Mouse (Mus musculus): Measurements from ENCODE around the gene Runx2. TPM values are rescaled to one million over a fixed set of nuclear protein-coding genes. Genes with fewer than 3 reads are reported as not detected.
A peak's percentile ranks its signal among the peaks of the same experiment; 100 is the strongest.

Runx2 gene
- total RNA-seq, 2 experiments from 2014 or later, result 4.8 to 6.2 TPM

DNA sequence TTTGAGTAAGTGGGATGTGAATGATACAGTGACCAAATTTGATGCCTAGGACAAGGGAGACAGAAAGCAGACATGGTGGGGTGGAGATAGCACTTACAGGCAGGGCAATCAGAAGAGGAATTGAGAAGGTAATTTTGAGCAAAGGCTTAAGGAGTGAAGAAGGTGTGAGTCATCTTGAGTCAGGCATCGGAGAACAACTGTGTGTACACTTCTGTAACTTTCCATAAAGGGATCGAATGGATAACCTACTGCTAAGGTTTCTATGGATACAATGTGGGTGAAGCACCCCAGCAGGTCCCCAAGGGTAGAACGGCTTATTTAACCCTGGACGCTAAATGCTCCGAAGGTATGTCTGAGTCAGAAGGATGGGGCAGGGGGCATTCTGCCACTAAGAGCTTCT is 312.4 kb downstream of the Runx2 start:
- no peak for DNase-seq
- intact Hi-C loops (cut with DNase I), result no loop called here

DNA sequence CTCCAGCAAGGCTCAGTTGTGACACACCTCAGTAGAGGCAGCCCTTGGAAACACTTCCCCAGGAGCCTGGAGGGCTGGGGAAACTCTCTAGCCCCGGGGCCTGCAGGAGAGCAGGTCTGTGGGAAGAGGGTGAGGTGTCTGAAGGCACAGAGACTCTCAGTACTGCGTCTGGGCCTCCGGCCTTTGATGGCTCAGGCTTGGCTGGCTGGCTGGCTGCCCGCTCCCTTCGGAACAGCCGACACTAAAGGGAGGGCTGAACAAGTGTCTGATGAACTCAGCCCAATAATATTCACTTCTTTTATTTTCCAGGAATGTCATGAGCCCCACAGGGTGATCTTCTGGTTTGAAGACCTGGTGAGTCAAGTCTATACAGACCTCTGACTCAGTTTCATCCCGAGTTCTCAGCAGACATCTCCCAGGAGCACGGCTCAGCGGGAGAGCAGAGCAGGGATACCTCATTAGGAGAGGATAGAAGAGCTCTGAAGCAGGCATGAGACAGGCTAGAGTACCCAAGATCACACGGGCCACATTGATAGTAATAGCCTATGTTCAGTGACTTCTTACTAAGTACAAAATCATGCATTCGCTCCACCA is 314.2 kb downstream of the Runx2 start:
- peak; percentile 77 for DNase-seq
- intact Hi-C loops (cut with DNase I), result no loop called here

DNA sequence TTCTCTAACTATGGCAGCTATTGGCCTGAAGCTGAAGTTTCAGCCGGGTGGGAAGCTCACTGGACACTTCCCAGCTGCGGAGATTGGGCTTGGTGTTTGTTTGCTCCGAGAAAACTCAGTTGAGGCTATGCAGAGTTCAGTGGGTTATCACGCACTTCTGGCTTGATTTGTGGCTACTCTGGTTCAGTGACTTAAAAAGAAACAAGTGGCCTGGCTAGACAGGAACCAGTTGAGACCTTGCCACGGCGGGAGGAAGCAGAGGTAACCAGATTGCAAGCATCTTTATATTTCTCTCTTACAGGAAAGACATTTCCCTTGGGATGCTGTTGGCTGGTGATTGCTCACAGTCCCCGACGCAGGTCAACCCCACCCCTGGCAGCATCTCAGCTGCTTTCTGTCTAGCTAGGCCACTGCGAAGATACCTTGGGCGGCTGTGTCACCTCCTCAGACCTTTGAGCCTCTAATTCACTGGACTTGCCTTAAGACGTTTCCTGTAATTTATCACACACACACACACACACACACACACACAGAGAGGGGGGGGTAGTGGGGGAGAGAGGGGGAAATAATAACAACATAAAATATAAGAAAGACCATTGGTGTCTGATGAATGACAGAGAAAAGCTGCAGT is 324.3 kb downstream of the Runx2 start:
- intact Hi-C loops (cut with DNase I), result no loop called here
- DNase-seq, result no peak

DNA sequence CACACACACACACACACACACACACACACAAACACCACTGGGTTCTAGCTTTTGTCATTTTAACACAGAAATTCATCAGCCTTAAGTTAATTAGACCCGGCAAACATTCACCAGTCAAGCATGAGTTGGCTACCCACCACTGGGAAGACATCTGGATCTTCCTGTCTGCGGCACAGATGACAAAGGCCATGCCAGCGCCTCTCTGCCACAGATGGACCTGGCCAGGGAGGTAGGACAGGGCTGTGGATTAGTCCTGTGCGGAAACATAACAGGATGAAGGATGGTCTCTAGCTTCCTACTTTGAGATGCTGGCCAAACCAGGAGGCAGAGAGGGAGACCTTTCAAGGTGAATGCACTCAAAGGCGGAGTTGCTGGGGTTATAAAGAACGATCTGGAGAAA is 325.3 kb downstream of the Runx2 start:
- DNase-seq, result peak; percentile 51

DNA sequence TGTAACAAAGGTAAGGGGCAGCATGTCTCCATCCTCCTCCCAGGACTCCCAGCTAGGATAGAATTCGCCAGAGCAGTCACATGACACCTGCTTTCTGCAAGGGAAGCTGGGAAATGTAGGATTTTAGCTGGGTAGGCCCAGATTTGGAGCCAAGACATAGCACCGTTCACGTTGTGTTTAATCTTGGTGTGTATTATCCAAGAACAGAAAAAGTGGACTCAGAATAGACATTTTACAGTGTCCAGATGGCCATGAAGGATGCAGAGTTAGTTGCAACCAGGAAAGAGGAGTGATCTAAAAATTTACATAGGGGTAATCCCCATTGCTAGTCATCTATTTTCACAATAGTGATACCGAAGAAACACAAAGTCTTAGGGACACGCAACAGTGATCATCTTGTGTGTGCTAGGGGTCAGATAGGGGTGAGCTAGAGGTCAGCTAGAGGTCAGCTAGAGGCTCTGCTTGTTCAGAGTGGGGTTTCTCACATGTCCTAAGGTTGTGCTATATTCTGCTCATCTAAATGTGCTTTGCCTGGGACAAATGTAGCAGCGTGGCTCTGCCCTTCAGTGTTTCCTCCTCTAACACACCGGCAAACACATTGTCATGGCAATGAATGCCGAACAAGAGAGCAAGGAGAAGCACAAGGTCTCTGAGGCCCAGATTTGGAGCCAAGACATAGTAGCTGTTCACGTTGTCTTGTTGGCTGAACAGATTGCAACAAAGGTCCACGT is 326.9 kb downstream of the Runx2 start:
- intact Hi-C loops (cut with DNase I), result no loop called here
- DNase-seq, result no peak

More for the DNA sequence above, 325.3 kb downstream of the Runx2 start:
- intact Hi-C loops (cut with DNase I), result no loop called here

DNA sequence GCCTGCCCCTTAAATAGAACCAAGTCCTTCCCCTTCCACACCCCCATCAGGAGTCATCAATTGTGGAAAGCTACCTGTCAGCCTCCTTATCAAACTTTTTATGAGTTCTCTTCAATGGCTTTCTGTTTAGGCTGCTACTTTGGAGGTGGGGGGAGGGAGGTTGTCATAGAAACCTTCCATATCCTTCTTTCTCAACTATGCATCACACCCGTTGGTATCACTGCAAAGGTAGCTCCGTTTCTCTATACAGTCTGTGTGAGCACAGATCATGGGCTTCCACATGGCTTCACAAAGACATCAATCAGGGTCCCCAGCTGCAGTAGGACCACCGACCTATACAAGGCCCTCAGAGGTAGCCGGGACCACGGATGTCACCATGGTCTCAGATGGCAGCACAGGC is 329.3 kb downstream of the Runx2 start:
- intact Hi-C loops (cut with DNase I), result no loop called here
- DNase-seq, result no peak

DNA sequence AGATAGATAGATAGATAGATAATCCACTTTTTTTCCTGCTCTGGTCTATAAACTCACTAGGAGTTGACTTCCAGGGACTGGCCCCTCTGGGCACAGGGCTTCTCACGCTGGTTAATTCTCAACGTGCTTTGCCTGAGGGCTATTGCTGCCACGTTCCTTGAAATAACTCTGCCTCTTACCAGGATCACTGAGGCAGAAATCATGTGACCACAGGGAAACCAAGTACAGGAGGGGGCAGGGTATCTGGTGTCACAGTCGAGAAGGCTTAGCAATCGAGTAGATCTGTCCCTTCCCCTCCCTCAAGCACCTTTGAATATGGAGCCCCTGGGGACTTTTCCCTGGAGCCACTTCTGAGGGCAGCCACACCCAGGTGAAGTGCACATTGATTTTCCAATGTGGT is 334.7 kb downstream of the Runx2 start:
- DNase-seq, result no peak
- intact Hi-C loops (cut with DNase I), result no loop called here

DNA sequence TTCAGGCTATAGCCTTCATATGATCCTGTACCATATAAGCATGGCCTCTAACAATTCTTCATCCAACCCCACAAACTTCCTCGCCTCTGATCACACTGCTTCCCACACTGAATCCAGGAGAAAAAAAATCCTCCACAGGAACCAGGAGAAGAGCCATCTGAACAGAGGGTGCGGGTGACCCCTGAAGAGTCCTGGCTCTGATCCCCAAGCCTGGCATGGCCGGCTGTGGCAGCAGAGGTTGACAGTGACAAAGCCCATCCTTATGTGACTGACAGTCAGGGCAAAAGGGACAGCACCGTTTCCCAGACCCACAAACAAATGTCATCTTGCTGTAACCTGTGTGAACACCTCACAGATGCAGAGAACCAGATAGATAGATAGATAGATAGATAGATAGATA is 335.1 kb downstream of the Runx2 start:
- intact Hi-C loops (cut with DNase I), result no loop called here
- peak; percentile 69 for DNase-seq

DNA sequence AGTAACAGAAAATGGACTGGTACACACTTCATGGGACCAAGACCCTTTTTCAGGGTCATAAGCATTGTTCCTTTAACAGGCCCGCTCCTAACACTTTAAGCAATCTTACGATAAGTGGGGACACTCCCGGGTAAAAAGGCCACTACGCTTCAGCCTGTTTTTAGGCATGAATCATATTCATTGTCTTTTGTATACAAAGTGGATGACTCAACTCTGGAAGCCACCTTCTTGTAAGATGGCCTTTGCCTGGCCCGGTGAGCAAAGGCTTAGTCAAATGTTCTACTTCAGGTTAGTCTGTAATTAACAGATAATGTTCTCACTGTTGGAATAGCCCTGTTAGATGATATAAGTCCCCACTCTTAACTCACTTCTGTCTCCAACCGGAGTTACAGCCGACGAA is 338.7 kb downstream of the Runx2 start:
- intact Hi-C loops (cut with DNase I), result no loop called here
- no peak for DNase-seq

DNA sequence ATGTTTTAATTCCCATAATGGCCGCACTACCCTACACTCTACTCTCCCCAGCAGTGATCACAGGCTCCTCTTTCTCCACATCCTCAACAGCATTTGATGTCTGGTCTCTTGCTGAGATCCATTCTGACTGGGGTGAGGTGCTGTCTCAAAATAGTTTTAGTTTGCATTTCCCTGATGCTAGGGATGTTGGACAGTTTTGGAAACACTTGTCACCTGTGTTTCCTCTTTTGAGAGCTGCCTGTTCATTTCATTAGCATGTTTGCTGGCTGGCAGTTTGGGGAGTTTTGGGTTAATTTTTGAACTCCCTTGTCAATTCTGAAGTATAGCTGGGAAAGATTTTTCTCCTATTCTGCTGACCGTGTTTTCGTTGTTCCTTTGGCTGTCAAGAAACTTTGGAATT is 340.3 kb downstream of the Runx2 start:
- intact Hi-C loops (cut with DNase I), result no loop called here
- no peak for DNase-seq

DNA sequence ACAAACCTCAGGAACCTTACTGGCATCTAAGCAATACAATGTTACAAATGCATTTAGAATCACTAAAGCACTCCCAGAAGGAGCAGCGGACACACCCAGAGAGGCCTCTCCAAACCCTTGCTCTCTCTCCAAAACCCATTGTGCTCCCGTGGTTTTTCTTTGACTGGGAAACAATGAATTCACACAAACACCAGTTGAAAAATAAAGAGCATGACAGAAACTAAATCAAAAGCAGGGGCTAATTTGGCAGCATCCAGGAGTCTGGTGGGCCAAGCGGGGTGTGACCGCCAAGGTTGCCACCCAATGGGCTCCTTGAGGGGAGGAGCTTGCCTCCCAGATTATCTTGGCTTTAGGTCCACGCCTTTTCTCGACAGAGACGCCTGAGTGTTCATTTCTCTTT is 341.9 kb downstream of the Runx2 start:
- intact Hi-C loops (cut with DNase I), result no loop called here
- DNase-seq, result peak; percentile 30

DNA sequence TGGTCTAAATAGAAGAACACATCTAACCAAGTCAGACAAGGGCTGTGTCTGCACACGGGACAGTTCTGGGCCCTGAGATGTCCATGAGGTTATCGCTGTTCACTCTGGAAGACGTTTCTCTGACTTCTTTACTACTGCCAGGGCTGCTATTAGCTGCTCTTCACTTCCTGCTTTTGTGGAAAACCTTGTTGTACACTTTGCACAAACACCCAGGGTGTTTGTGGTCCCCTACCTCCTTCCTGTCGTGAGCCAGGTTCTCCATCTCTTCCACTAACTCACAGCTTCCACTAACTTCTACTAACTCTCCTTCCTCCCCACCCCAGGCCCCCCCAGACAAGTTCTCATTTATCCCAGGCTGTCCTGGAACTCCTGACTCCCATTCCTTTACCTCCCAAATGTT is 350.9 kb downstream of the Runx2 start:
- no peak for DNase-seq
- intact Hi-C loops (cut with DNase I), result no loop called here

DNA sequence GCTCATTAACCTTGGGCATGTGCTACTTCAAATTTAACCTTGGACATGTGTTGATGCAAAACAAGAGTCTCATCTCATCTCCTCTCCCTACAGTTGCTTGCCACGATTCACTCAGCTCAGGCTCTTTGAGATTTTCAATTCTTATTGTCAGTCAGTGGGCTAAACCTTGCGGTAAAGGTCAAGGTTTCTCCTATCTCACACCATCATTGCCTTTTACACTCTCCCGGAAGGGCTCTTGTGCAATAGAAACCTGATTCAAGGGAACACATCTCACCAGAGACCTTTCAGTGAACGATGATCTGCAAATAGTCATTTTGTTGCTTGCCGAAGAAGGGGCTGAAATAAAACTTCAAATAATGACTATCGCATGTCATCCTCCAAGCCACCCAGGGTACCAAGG is 354.4 kb downstream of the Runx2 start:
- intact Hi-C loops (cut with DNase I), result no loop called here
- DNase-seq, result no peak

DNA sequence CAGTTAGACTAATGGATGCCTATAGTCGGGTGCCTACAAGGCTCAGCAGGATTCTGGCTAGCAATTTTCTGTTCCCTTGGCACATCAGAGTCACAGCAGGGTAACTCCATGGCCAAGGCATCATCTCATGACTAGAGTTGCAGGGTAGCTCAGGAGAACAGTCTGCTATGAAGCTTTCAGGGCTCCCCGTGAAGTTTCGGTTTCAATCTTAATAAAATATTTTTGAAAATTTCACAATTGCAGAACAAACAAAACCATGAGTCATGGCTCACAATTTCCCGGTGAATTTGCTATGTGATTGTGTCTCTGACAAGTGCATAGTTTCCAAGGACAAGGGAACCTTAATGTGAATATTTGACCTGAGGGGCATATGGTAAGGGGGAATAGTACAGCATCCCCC is 355.6 kb downstream of the Runx2 start:
- intact Hi-C loops (cut with DNase I), result loop anchor here (5.0 kb wide), 4 partner anchors 258 to 913 kb away; no protein-coding TSS in a partner anchor
- DNase-seq, result no peak

DNA sequence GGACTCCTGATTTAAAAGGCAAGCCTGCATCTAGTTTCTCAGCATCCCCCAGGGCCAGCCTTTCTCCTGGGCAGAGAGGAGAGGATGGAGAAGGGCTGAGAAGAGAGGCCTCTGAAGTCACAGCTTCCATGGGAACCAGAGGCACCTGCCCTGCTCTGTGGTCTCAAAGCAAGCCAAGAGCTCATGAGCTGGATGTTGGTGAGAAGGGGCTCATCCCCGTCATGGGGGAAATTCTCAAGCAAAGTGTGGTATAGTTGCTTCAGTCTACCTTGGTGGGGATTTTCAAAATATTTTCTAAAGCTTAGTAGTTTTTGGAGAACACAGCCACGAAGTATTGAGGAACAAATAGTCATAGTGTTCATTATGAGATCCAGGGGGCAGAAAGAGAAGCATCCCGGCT is 357.9 kb downstream of the Runx2 start:
- intact Hi-C loops (cut with DNase I), result loop anchor here (5.0 kb wide), 4 partner anchors 261 to 916 kb away; no protein-coding TSS in a partner anchor

DNA sequence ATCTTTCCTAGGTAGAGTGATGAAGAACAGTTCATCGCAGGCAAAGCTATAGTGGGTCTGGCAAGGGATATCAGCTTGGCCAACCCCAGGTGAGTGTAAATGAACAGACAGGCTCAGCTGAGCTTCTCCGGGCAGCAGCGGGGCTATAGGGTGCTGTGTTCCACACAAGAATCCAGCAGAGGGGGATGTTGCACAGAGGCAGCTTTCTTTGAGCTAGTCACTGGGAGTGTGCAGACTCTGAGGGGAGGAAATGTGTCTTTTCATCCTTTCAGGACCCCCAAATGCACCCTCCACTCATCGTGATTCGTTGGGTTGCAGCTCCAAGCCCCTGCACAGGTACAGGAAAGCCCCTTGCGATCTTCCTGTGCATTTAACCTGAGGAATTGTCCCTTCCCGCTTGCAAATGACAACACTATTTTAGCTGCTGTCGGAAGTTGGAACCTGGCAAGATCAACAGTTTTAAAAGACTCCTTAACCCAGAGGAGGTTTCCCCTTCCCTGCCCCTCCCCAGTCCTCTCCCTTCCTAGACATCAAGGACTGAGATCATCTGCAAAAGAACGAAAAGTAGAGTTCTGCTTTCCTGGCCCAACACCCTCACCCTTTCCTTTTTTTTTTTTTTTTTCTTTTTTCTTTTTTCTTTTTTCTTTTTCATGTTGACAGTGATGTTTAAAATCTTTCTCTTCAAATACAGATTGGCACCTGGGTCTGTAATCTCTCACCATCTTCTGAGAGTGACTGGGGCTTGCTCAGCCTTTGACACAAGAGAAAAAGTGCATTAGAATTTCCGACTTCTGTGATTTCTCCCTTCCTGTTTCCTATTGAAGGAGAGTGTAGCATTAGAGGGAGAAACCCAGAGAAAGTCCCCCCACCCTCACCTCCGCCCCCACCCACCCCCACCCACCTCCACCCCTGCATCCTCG is 358.7 kb downstream of the Runx2 start:
- peak; percentile 71 for DNase-seq
- intact Hi-C loops (cut with DNase I), result loop anchor here (5.0 kb wide), 4 partner anchors 261 to 916 kb away; no protein-coding TSS in a partner anchor

More for the DNA sequence above, 357.9 kb downstream of the Runx2 start:
- DNase-seq, result no peak

DNA sequence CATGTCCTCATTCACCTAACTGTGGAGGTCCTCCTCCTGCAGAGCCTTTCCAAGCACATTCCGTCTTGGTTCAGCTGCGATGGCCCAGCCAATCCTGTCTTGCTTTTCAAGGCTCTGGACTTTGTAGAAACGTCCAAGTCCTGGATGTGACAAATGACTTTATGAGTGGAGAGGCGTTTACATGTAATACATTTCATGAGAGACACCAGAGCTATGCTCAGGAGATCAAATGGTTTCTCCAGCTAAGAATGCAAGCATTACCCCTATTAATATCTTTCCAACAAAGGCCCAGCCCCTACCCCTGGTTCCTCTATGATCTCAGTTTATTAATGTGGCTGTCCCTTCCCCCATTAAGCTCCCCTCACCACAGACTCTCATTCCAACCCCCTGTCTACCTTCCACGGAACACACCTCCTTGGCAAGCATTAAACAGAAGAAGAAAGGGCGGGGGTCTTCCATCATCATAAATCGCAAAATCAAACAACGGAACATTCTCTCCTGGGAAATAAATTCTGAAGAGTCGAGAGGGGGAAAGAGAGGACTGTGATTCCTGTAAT is 364.6 kb downstream of the Runx2 start:
- no peak for DNase-seq
- intact Hi-C loops (cut with DNase I), result no loop called here
